Mouse (Mus musculus) ovary, postnatal 14 days (tissue): ENCODE results near the gene Slc19a1.

Source experiments
- DNase-seq: peaks from one replicate; pipeline ENCODE4 v3.0.0; 2022; ENCODE audit warnings: low spot score

Gene Slc19a1

GRCm38 (mm10) chr10:77033323-77034025, 1.4 kb downstream of the Slc19a1 start:
- DNase-seq: peak; percentile 60

GRCm38 (mm10) chr10:77035487-77035886, 3.4 kb downstream of the Slc19a1 start:
- DNase-seq: no peak

- DNase-seq: no peak
Observed at GRCm38 (mm10) chr10:77038579-77039174, 6.6 kb downstream of the Slc19a1 start.

GRCm38 (mm10) chr10:77048196-77048595, 16.2 kb downstream of the Slc19a1 start:
- no peak for DNase-seq

GRCm38 (mm10) chr10:77048606-77049005, 16.6 kb downstream of the Slc19a1 start:
- DNase-seq: no peak

- DNase-seq: no peak
Observed at GRCm38 (mm10) chr10:77056768-77057167, 24.7 kb downstream of the Slc19a1 start.

- DNase-seq: no peak
Observed at GRCm38 (mm10) chr10:77061426-77061825, 29.4 kb downstream of the Slc19a1 start.

GRCm38 (mm10) chr10:77062393-77063010, 30.5 kb downstream of the Slc19a1 start:
- peak; percentile 33 for DNase-seq

- no peak for DNase-seq
Observed at GRCm38 (mm10) chr10:77064239-77064638, 32.2 kb downstream of the Slc19a1 start.

GRCm38 (mm10) chr10:77064659-77065058, 32.6 kb downstream of the Slc19a1 start:
- no peak for DNase-seq

GRCm38 (mm10) chr10:77068469-77068868, 36.4 kb downstream of the Slc19a1 start:
- DNase-seq: no peak

GRCm38 (mm10) chr10:77070072-77070471, 38.0 kb downstream of the Slc19a1 start:
- DNase-seq: peak; percentile 46

GRCm38 (mm10) chr10:77074276-77074974, 42.4 kb downstream of the Slc19a1 start:
- no peak for DNase-seq

- DNase-seq: no peak
Observed at GRCm38 (mm10) chr10:77078456-77078855, 46.4 kb downstream of the Slc19a1 start.

- no peak for DNase-seq
Observed at GRCm38 (mm10) chr10:77078961-77079360, 46.9 kb downstream of the Slc19a1 start.

- DNase-seq: peak; percentile 80
Observed at GRCm38 (mm10) chr10:77082453-77082852, 50.4 kb downstream of the Slc19a1 start.

GRCm38 (mm10) chr10:77082921-77083320, 50.9 kb downstream of the Slc19a1 start:
- DNase-seq: no peak

- no peak for DNase-seq
Observed at GRCm38 (mm10) chr10:77084568-77084967, 52.5 kb downstream of the Slc19a1 start.

GRCm38 (mm10) chr10:77089336-77089735, 57.3 kb downstream of the Slc19a1 start:
- DNase-seq: peak; percentile 23

- DNase-seq: no peak
Observed at GRCm38 (mm10) chr10:77090063-77090462, 58.0 kb downstream of the Slc19a1 start.

GRCm38 (mm10) chr10:77091538-77092097, 59.6 kb downstream of the Slc19a1 start:
- no peak for DNase-seq

- no peak for DNase-seq
Observed at GRCm38 (mm10) chr10:77093817-77094216, 61.8 kb downstream of the Slc19a1 start.
